Mouse (Mus musculus) lung, embryonic 15.5 days (tissue): ENCODE measurements around the gene Cirbp. TPM values are rescaled to one million over a fixed set of nuclear protein-coding genes. Genes with fewer than 3 reads are reported as not detected.

Experiments used
- ATAC-seq: fragments of 200-750 bp; cut with Nextera tagmentation; 2 replicates; pipeline ENCODE4 v1.8.0; 2017; ENCODE audit warnings: moderate number of reproducible peaks, borderline replicate concordance; ENCODE audit not compliant: low FRiP score, low TSS enrichment; ENCODE audit errors: extremely low read depth
- H3K27ac ChIP-seq: fragments of 300-500 bp; sonication (generic); 2 replicates; pipeline ENCODE4 v1.5.1; 2015; ENCODE audit warnings: moderate library complexity, mild to moderate bottlenecking, inconsistent platforms
- H3K27me3 ChIP-seq: fragments of 300-500 bp; sonication (generic); 2 replicates; pipeline ENCODE4 v1.6.1; 2015; ENCODE audit warnings: inconsistent platforms
- H3K36me3 ChIP-seq: fragments of 300-500 bp; sonication (generic); 2 replicates; pipeline ENCODE4 v1.6.1; 2015; ENCODE audit warnings: inconsistent platforms
- H3K4me1 ChIP-seq: fragments of 300-500 bp; sonication (generic); 2 replicates; pipeline ENCODE4 v1.6.1; 2015; ENCODE audit warnings: inconsistent platforms
- H3K4me2 ChIP-seq: fragments of 300-500 bp; sonication (generic); 2 replicates; pipeline ENCODE4 v1.6.1; 2015; ENCODE audit warnings: inconsistent platforms, mild to moderate bottlenecking, moderate library complexity
- H3K4me3 ChIP-seq: fragments of 300-500 bp; sonication (generic); 2 replicates; pipeline ENCODE4 v1.5.1; 2015; ENCODE audit warnings: mild to moderate bottlenecking, inconsistent platforms
- H3K9ac ChIP-seq: fragments of 300-500 bp; sonication (generic); 2 replicates; pipeline ENCODE4 v1.6.1; 2015; ENCODE audit warnings: inconsistent platforms
- H3K9me3 ChIP-seq: fragments of 300-500 bp; sonication (generic); 2 replicates; pipeline ENCODE4 v1.6.1; 2016; ENCODE audit warnings: inconsistent platforms
- WGBS: fragments of 180-500 bp; shearing (Covaris S2); methylation state at CpG from one replicate; pipeline ENCODE4 v1.1.7; 2015; 5-methylcytosine and 5-hydroxymethylcytosine counted together
- polyA plus RNA-seq: library from polyadenylated mRNA; unstranded; fragments of >200 nt; fragmentation: Nextera tagmentation; extraction: Ambion mirVana; gene quantifications from 2 replicates; pipeline ENCODE4 v1.2.1, GENCODE M21; 2015

Cirbp gene
- polyA plus RNA-seq, 1 experiment from 2014 or later = 94.6 TPM

DNA sequence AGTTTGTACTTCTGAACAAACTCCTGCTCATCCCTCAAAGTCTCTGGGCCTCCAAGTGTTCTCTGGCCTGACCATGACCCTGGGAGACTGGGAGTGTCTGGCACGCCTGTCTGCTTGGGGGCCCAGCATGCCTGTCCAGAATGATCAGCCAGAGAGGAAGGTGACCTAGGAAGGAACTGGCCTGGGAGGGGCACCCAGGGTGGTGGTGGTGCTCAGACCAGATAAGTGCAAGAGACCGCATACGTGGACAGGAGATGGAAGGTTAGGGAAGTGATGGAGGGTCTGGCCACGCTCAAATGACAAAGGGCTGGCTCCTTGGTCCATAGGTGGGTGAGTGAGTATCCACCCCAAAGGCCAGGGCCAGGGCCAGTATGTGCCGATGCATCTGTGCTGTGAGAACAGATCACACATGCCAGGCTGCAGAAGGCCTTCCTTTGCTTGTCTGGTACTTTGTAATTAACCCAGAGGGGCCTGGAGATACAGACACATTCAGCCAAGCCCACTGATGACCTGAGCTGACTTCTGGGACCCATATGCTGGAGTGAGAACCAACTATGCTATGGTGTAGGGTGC is 18.6 kb upstream of the Cirbp start:
- peak overlapping the region; percentile 99 for H3K27ac ChIP-seq
- 61% methylated on average over 5 of the region's 5 CpGs for WGBS
- no peaks in the 10 kb centered on the region for H3K27me3 ChIP-seq
- H3K4me1 ChIP-seq = peaks cover 49% of the 10 kb centered on the region
- peak overlapping the region; percentile 89 for H3K4me2 ChIP-seq
- H3K4me3 ChIP-seq = peak overlapping the region; percentile 81
- no peaks in the 10 kb centered on the region for H3K9me3 ChIP-seq
- peaks cover 27% of the 10 kb centered on the region for H3K36me3 ChIP-seq
- H3K9ac ChIP-seq = peak overlapping the region; percentile 71
- no peak for ATAC-seq

DNA sequence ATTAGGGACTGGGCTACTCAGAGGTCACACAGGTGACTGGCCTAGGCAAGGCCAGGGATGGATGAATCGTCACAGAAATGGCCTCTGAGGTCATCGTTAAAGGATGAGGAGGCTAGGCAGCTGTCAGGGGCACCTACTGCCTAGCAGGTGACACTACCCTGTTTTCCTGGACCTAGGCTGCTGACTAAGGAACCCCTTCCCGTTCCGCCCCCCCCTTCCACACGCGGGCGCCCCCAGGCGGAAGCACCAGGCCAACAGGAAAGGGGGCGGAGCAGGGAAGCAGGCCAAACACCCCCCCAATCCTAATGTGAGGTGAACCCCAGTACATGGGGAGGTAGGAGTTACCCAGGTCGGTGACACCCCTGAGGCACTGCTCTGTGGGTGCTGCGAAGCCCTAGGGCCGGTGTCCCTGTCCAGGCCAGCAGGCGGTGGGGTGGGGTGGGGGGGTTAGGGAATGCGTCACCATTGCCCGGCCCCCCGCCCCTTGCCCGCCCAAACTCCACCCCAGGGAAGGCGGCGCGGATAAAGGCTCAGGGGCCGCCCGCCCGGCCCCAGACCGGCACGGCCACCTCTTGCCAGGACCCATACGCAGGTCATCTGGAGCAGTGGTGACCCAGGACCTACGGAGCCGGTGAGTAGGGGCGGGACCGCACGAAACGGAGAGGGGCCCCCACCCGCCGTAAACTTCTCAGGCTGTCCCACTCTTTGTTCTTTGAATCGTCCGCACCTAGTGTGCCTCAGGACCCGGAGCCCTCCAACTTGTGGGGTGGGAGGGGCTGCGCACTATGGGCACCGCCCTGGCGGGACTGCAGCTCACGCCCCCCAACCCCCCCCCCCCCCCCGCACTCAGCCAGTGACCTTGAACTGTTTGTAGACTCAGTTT is 17.8 kb upstream of the Cirbp start, which contains the start of gene Midn:
Midn (plus strand) TSS at position 554 of the 883 bp plus-strand sequence.
- Histone ChIP-seq H3K4me3 (peak within 1 kb of the TSS; percentile 81), H3K27ac (peak within 1 kb of the TSS; percentile 99), H3K27me3 (no peaks in the 10 kb centered on the region), H3K4me1 (peaks cover 53% of the 10 kb centered on the region), H3K36me3 (peaks cover 34% of the 10 kb centered on the region), H3K9ac (peak within 1 kb of the TSS; percentile 71), H3K9me3 (no peaks in the 10 kb centered on the region), H3K4me2 (peak within 1 kb of the TSS; percentile 89)
- 1% methylated on average over 38 of the region's 42 CpGs for WGBS
- peak; percentile 47 for ATAC-seq

DNA sequence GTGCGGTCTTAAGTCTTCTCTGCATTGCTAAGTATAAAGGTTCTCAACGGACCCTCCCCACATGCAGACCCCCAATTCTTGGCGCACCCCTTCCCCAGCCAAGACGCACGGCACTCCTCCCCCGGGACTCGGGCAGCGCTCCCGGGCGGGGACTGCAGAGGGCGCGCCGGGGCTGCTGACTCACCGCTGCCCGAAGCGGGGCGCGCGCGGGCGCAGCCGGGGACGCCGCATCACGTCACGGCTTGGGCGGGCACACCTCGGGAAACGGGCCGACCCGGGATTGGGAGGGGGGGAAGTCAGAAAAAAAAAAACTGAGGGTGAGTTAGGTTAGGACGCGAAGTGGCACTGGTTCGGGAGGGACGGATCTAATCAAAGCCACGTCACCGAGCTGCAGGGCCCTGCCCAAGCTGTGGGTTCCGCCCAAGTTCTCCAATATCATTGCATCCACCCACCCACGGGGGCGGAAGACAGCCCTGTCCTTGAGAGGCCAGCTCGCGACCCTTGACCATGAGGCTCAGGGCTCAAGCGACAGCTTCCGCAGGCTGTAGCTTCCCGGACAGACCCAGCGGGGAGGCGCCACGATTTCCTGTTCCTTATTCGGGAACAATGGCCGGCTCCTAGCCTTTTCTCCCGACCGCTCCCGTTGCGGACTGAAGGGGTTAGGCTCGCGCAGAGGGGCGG is 17.0 kb upstream of the Cirbp start:
- 0% methylated on average over 57 of the region's 57 CpGs for WGBS
- Histone ChIP-seq H3K27ac (peak overlapping the region; percentile 99), H3K27me3 (no peaks in the 10 kb centered on the region), H3K9ac (peak overlapping the region; percentile 71), H3K4me3 (peak overlapping the region; percentile 81), H3K36me3 (peaks cover 38% of the 10 kb centered on the region), H3K9me3 (no peaks in the 10 kb centered on the region), H3K4me1 (peaks cover 53% of the 10 kb centered on the region), H3K4me2 (peak overlapping the region; percentile 89)
- peak; percentile 66 for ATAC-seq

DNA sequence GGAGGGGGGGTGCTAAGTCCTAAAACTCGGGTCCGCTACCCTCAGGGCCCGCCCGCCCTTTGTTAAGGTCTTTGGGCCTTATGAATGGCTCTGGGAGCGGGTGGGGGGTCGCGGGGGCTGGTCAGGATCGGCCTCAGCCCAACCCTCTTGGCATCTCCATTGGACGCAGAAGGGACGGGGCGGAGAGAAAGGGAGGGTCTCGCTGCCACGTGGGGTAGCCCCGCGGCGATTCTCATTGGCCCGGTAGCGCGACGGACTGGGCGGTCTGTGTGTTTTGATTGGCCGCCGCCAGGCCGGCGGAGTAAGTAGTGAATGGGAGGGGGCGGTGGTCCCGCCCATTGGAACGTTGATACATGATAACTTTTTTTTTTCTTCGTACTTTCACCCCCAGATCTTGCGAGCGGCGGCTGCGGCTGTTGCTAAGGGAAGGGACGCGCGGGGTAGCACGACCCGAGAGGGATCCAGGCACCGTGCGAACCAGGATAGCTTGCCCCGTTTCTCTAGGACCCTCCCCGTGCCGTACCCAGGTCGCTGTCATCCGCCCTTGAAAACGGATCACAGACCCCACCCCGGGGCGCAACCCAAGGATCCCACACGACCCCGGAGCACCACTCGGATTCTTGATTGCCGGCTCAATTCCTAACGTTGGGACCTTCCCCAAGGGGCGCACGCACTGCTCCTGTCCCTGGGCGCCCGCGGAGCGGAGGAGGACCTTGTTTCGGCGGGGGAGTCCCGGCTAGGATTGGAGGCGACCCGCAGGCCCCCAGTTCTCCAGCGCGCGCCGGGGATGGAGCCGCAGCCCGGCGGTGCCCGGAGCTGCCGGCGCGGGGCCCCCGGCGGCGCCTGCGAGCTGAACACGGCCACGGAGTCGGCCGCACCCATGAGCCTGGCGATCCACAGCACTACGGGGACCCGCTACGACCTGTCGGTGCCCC is 16.2 kb upstream of the Cirbp start:
- Histone ChIP-seq H3K27me3 (no peaks in the 10 kb centered on the region), H3K9ac (peak overlapping the region; percentile 98), H3K9me3 (no peaks in the 10 kb centered on the region), H3K36me3 (peaks cover 38% of the 10 kb centered on the region), H3K4me3 (peak overlapping the region; percentile 81), H3K4me1 (peaks cover 61% of the 10 kb centered on the region), H3K27ac (peak overlapping the region; percentile 99), H3K4me2 (peak overlapping the region; percentile 89)
- 1% methylated on average over 88 of the region's 88 CpGs for WGBS
- peak; percentile 82 for ATAC-seq

DNA sequence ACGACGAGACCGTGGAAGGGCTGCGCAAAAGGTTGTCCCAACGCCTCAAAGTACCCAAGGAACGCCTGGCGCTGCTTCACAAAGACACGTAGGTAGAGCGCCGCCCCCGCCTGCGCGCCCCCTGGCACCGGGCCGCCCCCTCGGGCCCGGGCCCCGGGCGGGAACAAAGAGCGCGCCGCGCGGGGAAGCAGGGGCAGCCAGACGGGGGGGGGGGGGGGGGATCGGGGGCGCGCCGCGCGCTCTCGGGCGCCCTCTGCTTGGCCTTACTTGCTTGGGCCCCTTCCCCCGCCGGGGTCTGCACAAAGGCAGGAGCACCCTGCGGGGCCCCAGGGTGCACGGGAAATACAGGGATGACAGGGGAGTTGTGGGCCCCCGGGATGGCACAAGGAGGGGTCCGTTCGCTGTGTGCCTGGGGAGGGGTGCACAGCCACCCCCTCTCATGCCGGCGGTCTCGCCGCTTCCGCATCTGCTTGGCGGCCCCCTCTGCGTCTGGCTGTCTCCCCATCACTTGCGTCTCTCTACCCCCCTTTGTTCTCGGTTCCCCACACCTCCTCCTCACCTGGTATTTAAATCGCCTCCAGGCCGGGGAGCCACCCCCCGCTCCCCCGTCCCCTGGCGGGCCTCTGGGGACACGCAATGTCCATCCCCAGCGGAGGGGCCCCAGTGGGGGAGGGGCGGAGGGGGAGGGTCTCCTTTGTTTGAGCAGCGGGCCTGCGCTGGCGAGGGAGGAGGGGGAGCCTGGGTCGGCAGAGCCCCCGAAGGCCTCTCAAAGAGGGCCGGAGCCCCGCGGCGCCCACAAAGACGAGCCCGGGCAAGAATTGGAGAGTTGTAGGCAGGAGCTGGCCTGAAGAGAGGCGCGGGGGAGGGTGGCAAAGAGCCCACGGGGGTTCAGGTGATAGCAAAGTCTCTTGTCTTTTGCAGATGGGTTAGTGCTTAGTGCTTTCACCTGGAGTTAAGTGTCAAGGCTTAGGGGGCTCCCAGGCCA is 15.3 kb upstream of the Cirbp start:
- Histone ChIP-seq H3K4me1 (peaks cover 63% of the 10 kb centered on the region), H3K9ac (peak overlapping the region; percentile 98), H3K27me3 (no peaks in the 10 kb centered on the region), H3K4me2 (peak overlapping the region; percentile 89), H3K27ac (peak overlapping the region; percentile 96), H3K9me3 (no peaks in the 10 kb centered on the region), H3K4me3 (peak overlapping the region; percentile 81), H3K36me3 (peaks cover 38% of the 10 kb centered on the region)
- WGBS = 1% methylated on average over 68 of the region's 71 CpGs
- ATAC-seq = no peak

DNA sequence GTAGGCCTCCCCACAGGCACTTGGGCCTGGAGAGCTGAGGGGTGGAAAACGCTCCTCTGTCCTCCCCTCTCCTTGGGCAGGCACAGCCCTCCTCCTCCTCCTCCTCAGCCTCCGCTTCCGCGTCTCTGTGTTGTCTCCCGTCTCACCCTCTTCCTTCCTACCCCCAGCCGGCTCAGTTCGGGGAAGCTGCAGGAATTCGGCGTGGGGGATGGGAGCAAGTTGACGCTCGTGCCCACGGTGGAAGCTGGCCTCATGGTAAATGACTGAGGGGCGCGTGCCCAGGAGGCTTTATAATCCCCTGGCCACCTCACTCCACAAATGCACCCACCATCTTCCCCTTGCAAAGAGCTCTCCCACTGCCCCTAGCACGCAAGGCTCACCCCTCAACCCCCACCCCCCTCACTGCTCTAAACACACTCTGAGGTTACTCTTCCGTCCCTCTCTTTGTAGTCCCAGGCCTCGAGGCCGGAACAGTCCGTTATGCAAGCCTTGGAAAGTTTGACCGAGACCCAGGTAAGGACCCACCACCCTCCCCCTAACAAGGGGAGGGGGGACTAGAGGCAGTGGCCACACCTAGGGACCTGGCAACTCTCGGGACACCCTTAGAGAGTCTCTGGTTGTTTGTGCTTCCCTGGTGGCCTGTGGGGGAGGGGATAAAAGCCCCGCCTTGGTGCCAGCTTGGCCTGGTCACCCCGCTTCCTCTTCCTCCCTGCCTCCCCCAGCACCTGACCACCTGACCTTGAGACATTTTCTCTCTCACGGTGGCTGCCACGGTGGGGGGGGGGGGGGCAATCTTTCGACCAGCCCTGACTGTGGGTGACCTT is 14.4 kb upstream of the Cirbp start:
- H3K36me3 ChIP-seq = peaks cover 42% of the 10 kb centered on the region
- ATAC-seq = no peak

DNA sequence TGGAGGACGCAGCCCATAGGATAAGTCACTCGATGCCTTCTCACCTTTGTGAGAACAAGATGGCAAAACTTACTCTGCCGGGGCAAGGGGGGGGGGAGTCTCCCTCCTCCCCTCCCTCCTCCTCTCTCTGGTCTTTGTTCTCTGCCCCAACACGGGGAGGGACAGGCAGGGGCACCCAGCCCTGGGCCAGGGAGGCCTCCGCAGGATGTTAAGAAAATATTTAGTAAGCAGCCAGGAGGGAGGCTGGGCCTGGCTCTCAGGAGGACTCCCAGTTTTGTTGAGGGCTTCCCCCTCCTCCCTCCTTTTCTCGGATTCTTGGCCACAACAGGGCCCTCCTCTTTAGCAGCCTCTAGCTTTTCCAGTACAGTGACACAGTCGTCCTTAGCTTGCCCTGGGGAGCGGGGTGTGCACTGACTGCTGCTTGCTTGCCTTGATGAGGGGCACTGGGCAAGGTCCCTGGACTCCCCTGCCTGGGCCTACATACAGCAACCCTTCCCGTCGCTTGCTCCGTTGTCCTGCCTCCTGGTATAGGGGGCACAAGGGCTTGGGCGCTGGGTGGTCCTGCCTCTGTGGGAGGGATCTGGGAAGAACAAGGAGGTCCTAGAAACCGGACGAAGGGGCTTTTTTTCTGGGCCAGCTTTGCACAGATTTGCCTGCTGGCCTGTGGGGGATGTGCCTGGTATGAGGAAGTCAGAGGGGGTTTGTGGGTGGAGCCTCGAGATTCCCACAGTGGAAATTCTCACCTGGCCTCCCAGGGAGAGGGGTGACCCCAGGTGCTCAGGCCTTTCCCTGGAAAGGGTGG is 13.5 kb upstream of the Cirbp start:
- ATAC-seq = no peak

More for the DNA sequence above, 14.4 kb upstream of the Cirbp start:
- Histone ChIP-seq H3K9me3 (no peaks in the 10 kb centered on the region), H3K27ac (peak overlapping the region; percentile 96), H3K4me3 (peak overlapping the region; percentile 81), H3K4me1 (peaks cover 63% of the 10 kb centered on the region), H3K4me2 (peak overlapping the region; percentile 89), H3K9ac (peak overlapping the region; percentile 98), H3K27me3 (no peaks in the 10 kb centered on the region)
- under 1% methylated on average over 26 of the region's 26 CpGs for WGBS

DNA sequence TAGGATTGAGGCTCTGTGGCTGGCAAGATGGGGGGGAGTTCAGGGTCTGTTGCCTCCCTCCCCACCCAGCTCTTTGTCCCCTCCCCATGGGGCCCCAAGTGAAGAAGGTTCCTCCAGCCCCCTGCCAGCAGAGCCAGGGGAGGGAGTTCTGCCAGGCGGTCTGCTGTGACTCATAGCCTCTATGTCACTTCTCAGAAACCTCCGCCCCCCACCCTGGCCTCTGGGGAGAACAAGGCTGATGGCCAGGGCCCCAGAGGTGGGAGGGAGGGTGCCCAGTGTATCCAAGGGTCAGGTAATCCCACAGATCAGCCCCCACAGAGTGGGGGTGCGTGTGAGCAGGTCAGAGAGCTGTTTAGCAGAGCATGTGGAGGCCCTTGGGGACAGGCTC is 12.9 kb upstream of the Cirbp start:
- peak overlapping the region; percentile 96 for H3K27ac ChIP-seq
- H3K4me3 ChIP-seq = peak overlapping the region; percentile 81
- H3K9me3 ChIP-seq = no peaks in the 10 kb centered on the region
- H3K4me2 ChIP-seq = peak overlapping the region; percentile 89
- ATAC-seq = no peak
- peaks cover 63% of the 10 kb centered on the region for H3K4me1 ChIP-seq
- peaks cover 55% of the 10 kb centered on the region for H3K36me3 ChIP-seq
- WGBS = 20% methylated on average over 3 of the region's 3 CpGs
- H3K27me3 ChIP-seq = no peaks in the 10 kb centered on the region
- peak overlapping the region; percentile 98 for H3K9ac ChIP-seq

More for the DNA sequence above, 13.5 kb upstream of the Cirbp start:
- H3K4me3 ChIP-seq = peak overlapping the region; percentile 81
- H3K27ac ChIP-seq = peak overlapping the region; percentile 96
- peak overlapping the region; percentile 89 for H3K4me2 ChIP-seq
- peaks cover 50% of the 10 kb centered on the region for H3K36me3 ChIP-seq
- peaks cover 63% of the 10 kb centered on the region for H3K4me1 ChIP-seq
- peak overlapping the region; percentile 98 for H3K9ac ChIP-seq
- 2% methylated on average over 15 of the region's 15 CpGs for WGBS
- H3K27me3 ChIP-seq = no peaks in the 10 kb centered on the region
- H3K9me3 ChIP-seq = no peaks in the 10 kb centered on the region

DNA sequence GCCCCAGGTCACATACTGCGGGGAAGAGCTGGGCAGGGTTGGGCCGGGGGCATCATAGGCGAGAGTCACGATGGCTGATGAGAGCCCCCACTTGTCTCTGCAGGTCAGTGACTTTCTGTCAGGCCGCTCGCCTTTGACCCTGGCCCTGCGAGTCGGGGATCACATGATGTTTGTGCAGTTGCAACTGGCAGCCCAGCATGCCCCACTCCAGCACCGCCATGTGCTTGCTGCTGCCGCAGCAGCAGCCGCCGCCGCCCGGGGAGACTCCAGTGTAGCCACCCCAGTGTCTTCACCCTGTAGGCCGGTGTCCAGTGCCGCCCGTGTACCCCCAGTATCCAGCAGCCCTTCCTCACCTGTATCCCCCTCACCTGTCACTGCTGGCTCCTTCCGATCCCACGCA is 12.1 kb upstream of the Cirbp start:
- WGBS = 68% methylated on average over 19 of the region's 19 CpGs
- H3K4me1 ChIP-seq = peaks cover 70% of the 10 kb centered on the region
- peak overlapping the region; percentile 9; the same call in 1 of the 2 replicates for H3K4me3 ChIP-seq
- ATAC-seq = no peak
- no peaks in the 10 kb centered on the region for H3K27me3 ChIP-seq
- H3K4me2 ChIP-seq = peak overlapping the region; percentile 89
- H3K9ac ChIP-seq = no peak overlapping the region
- H3K27ac ChIP-seq = peak overlapping the region; percentile 96
- H3K9me3 ChIP-seq = no peaks in the 10 kb centered on the region
- H3K36me3 ChIP-seq = peaks cover 55% of the 10 kb centered on the region
